In genomic region chr12:89181157-89181561, GRCm38 (mm10) we compare ENCODE assay signal across 11 mouse cellular contexts.
A peak's percentile ranks its signal among the peaks of the same experiment; 100 is the strongest.
DNase-seq lines count a peak whose midpoint lies in the region; ATAC-seq and TF ChIP-seq lines count a peak whose summit lies in the region.
"Had no signal": no experiment of that assay in that cellular context is flagged by ENCODE, and none has a peak within 500 bp of the region (broad histone marks: within the 10 kb centered on the region; RNA-seq: fewer than 3 reads in every experiment).

No protein-coding gene starts in this region.

- no peak overlapping the region for H3K4me2 ChIP-seq in forebrain, postnatal 0 days (ENCODE audit: low read depth)
- H3K4me2 ChIP-seq in hindbrain, embryonic 15.5 days: no peak overlapping the region
- H3K4me2 ChIP-seq in neural tube, embryonic 13.5 days: no peak overlapping the region
- H3K4me2 ChIP-seq: limb, embryonic 13.5 days had no signal

- peak; percentile 39 for DNase-seq in forebrain, embryonic 10.5 days (ENCODE audit: extremely low spot score, low spot score)
- no peak for DNase-seq in forebrain, postnatal 0 days
- DNase-seq in embryonic facial prominence, embryonic 10.5 days (ENCODE audit: low spot score): peak; percentile 27
- no peak for DNase-seq in thymus, postnatal 0 days (ENCODE audit: low spot score)
- no peak for DNase-seq in layer of hippocampus, postnatal 25 days (ENCODE audit: extremely low spot score in 1 of 2, low spot score in 1 of 2)
- no peak for DNase-seq in frontal cortex, postnatal 10 days (ENCODE audit: low spot score in 2 of 2)
- DNase-seq: kidney, postnatal 36 days; lung, postnatal 10 days had no signal

- peak overlapping the region; percentile 66 for H3K27ac ChIP-seq in forebrain, embryonic 10.5 days
- no peak overlapping the region for H3K27ac ChIP-seq in forebrain, postnatal 0 days (ENCODE audit: low read depth, low read length)
- peak overlapping the region; percentile 54; the same call in 1 of the 2 replicates for H3K27ac ChIP-seq in embryonic facial prominence, embryonic 10.5 days (replicated peaks)
- peak overlapping the region; percentile 61 for H3K27ac ChIP-seq in hindbrain, embryonic 15.5 days (replicated peaks)
- peak overlapping the region; percentile 76 for H3K27ac ChIP-seq in neural tube, embryonic 13.5 days (replicated peaks)
- H3K27ac ChIP-seq: limb, embryonic 13.5 days had no signal

- ATAC-seq in forebrain, postnatal 0 days: no peak; the same call in 1 of the 2 replicates
- peak; percentile 55 for ATAC-seq in hindbrain, embryonic 15.5 days (ENCODE audit: low FRiP score, low read depth)
- peak; percentile 57; the same call in 1 of the 2 replicates for ATAC-seq in neural tube, embryonic 13.5 days (ENCODE audit: low read depth)

- WGBS in forebrain, embryonic 10.5 days: 12% methylated on average over 2 of the region's 2 CpGs
- WGBS in forebrain, postnatal 0 days: 16% methylated on average over 2 of the region's 2 CpGs
- WGBS in embryonic facial prominence, embryonic 10.5 days: 32% methylated on average over 2 of the region's 2 CpGs
- WGBS in hindbrain, embryonic 15.5 days: 19% methylated on average over 2 of the region's 2 CpGs
- 8% methylated on average over 2 of the region's 2 CpGs for WGBS in neural tube, embryonic 13.5 days

- TF ChIP-seq CTCF in forebrain, postnatal 0 days (IDR thresholded peaks at IDR 0.05; ENCODE audit: low read depth): no peak

- peaks cover 12% of the 10 kb centered on the region for H3K27me3 ChIP-seq in forebrain, embryonic 10.5 days (ENCODE audit: poor library complexity, severe bottlenecking)
- no peaks in the 10 kb centered on the region for H3K27me3 ChIP-seq in forebrain, postnatal 0 days (ENCODE audit: insufficient read depth, low read length)
- no peaks in the 10 kb centered on the region for H3K27me3 ChIP-seq in embryonic facial prominence, embryonic 10.5 days (replicated peaks; ENCODE audit: low read depth, poor library complexity, severe bottlenecking)
- H3K27me3 ChIP-seq in hindbrain, embryonic 15.5 days: no peaks in the 10 kb centered on the region
- H3K27me3 ChIP-seq in neural tube, embryonic 13.5 days: no peaks in the 10 kb centered on the region
- H3K27me3 ChIP-seq: limb, embryonic 13.5 days had no signal

- H3K9ac ChIP-seq in forebrain, postnatal 0 days: no peak overlapping the region
- H3K9ac ChIP-seq in hindbrain, embryonic 15.5 days: no peak overlapping the region
- H3K9ac ChIP-seq in neural tube, embryonic 13.5 days: no peak overlapping the region
- H3K9ac ChIP-seq: limb, embryonic 13.5 days had no signal

- H3K4me1 ChIP-seq in forebrain, embryonic 10.5 days: peaks cover 19% of the 10 kb centered on the region
- no peaks in the 10 kb centered on the region; the same call in 1 of the 2 replicates for H3K4me1 ChIP-seq in forebrain, postnatal 0 days (ENCODE audit: insufficient read depth)
- peaks cover 17% of the 10 kb centered on the region for H3K4me1 ChIP-seq in embryonic facial prominence, embryonic 10.5 days
- peaks cover 11% of the 10 kb centered on the region for H3K4me1 ChIP-seq in hindbrain, embryonic 15.5 days (replicated peaks)
- H3K4me1 ChIP-seq in neural tube, embryonic 13.5 days (replicated peaks): peaks cover 29% of the 10 kb centered on the region
- H3K4me1 ChIP-seq: limb, embryonic 13.5 days had no signal

- H3K9me3 ChIP-seq in forebrain, embryonic 10.5 days: no peaks in the 10 kb centered on the region
- no peaks in the 10 kb centered on the region for H3K9me3 ChIP-seq in forebrain, postnatal 0 days (ENCODE audit: low read length)
- no peaks in the 10 kb centered on the region for H3K9me3 ChIP-seq in embryonic facial prominence, embryonic 10.5 days
- no peaks in the 10 kb centered on the region for H3K9me3 ChIP-seq in hindbrain, embryonic 15.5 days
- no peaks in the 10 kb centered on the region for H3K9me3 ChIP-seq in neural tube, embryonic 13.5 days
- H3K9me3 ChIP-seq: limb, embryonic 13.5 days had no signal

- no peak overlapping the region for H3K4me3 ChIP-seq in forebrain, embryonic 10.5 days
- H3K4me3 ChIP-seq in forebrain, postnatal 0 days (ENCODE audit: low read depth, low read length): no peak overlapping the region
- no peak overlapping the region for H3K4me3 ChIP-seq in embryonic facial prominence, embryonic 10.5 days
- no peak overlapping the region for H3K4me3 ChIP-seq in hindbrain, embryonic 15.5 days
- no peak overlapping the region for H3K4me3 ChIP-seq in neural tube, embryonic 13.5 days
- H3K4me3 ChIP-seq: limb, embryonic 13.5 days had no signal

- H3K36me3 ChIP-seq in forebrain, embryonic 10.5 days (replicated peaks): no peaks in the 10 kb centered on the region
- H3K36me3 ChIP-seq in forebrain, postnatal 0 days (ENCODE audit: insufficient read depth): no peaks in the 10 kb centered on the region
- H3K36me3 ChIP-seq in embryonic facial prominence, embryonic 10.5 days (replicated peaks): no peaks in the 10 kb centered on the region
- no peaks in the 10 kb centered on the region for H3K36me3 ChIP-seq in hindbrain, embryonic 15.5 days
- H3K36me3 ChIP-seq in neural tube, embryonic 13.5 days: no peaks in the 10 kb centered on the region
- H3K36me3 ChIP-seq: limb, embryonic 13.5 days had no signal

Comparison
In these comparisons a context has a peak if more than half of its experiments do, and no peak if none do; other contexts are left out.
1. DNase-seq: peak in forebrain, embryonic 10.5 days (single experiment) and embryonic facial prominence, embryonic 10.5 days (single experiment); none in forebrain, postnatal 0 days (single experiment), thymus, postnatal 0 days (single experiment), layer of hippocampus, postnatal 25 days (0 of 2) and frontal cortex, postnatal 10 days (0 of 2).